Mouse (Mus musculus) forebrain, embryonic 11.5 days (tissue): Measurements from ENCODE around the gene Gpr62. TPM values are rescaled to one million over a fixed set of nuclear protein-coding genes. Genes with fewer than 3 reads are reported as not detected.
A peak's percentile ranks its signal among the peaks of the same experiment; 100 is the strongest.

Experiments used
- ATAC-seq: fragments of 200-750 bp; cut with Nextera tagmentation; replicated peaks from 2 replicates; pipeline ENCODE4 v1.8.0; 2017; ENCODE audit warnings: moderate TSS enrichment; ENCODE audit not compliant: low FRiP score
- DNase-seq: peaks from one replicate; pipeline ENCODE4 v3.0.0-alpha.2; 2017; ENCODE audit warnings: low spot score
- H3K27ac ChIP-seq: fragments of 300-500 bp; sonication (generic); 2 replicates; pipeline ENCODE4 v1.5.1; 2014; ENCODE audit warnings: low read depth, low read length
- H3K27me3 ChIP-seq: fragments of 300-500 bp; sonication (generic); 2 replicates; pipeline ENCODE4 v1.6.1; 2014; ENCODE audit warnings: mild to moderate bottlenecking, low read length, mixed read lengths; ENCODE audit not compliant: control insufficient read depth, insufficient read depth
- H3K36me3 ChIP-seq: fragments of 300-500 bp; sonication (generic); 2 replicates; pipeline ENCODE4 v1.6.1; 2014; ENCODE audit warnings: mild to moderate bottlenecking, low read length, moderate library complexity, mixed read lengths; ENCODE audit not compliant: control insufficient read depth, insufficient read depth
- H3K4me1 ChIP-seq: fragments of 300-500 bp; sonication (generic); replicated peaks from 2 replicates; pipeline ENCODE4 v1.6.1; 2014; ENCODE audit warnings: low read length, mixed read lengths; ENCODE audit not compliant: control insufficient read depth, insufficient read depth
- H3K4me2 ChIP-seq: fragments of 300-500 bp; sonication (generic); 2 replicates; pipeline ENCODE4 v1.6.1; 2014; ENCODE audit warnings: low read depth, mild to moderate bottlenecking, low read length, moderate library complexity, mixed read lengths; ENCODE audit not compliant: severe bottlenecking
- H3K4me3 ChIP-seq: fragments of 300-500 bp; sonication (generic); 2 replicates; pipeline ENCODE4 v1.5.1; 2014; ENCODE audit warnings: low read depth, low read length
- H3K9ac ChIP-seq: fragments of 300-500 bp; sonication (generic); 2 replicates; pipeline ENCODE4 v1.6.1; 2014; ENCODE audit warnings: low read length
- H3K9me3 ChIP-seq: fragments of 300-500 bp; sonication (generic); 2 replicates; pipeline ENCODE4 v1.6.1; 2016; ENCODE audit warnings: low read length, mixed read lengths; ENCODE audit not compliant: control insufficient read depth
- WGBS: fragments of 180-500 bp; shearing (Covaris S2); extraction: QIAGEN DNeasy Blood & Tissue Kit; methylation state at CpG from one replicate; pipeline ENCODE4 v1.1.7; 2014; 5-methylcytosine and 5-hydroxymethylcytosine counted together
- polyA plus RNA-seq: library from polyadenylated mRNA; unstranded; fragments of >200 nt; fragmentation: Nextera tagmentation; extraction: Ambion mirVana; gene quantifications from 2 replicates; pipeline ENCODE4 v1.2.1, GENCODE M21; 2014

Gene Gpr62
- polyA plus RNA-seq, 1 experiment from 2014 or later = 0.19 TPM

DNA sequence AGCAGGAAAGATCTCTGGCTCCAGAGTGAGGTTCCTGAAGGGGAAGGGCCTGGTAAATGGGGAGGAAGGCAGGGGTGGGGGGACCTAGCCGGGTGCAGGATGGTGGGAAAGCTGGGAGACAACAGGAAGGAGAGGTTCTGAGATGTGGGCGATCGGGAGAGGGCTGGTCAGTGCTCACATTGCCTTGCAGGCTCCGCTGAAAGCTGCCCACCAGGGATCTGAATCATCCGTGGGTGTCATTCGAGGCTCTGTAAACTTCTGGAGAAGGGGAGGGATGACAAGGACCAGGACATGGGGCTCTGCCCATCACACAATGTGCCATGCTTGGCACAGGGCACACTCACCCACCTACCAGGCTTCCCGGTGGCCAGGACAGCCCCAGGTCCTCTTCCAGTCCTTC, 32.3 kb downstream of the Gpr62 start:
- ATAC-seq (no peak), DNase-seq (no peak)
- Histone ChIP-seq H3K4me3 (no peak overlapping the region), H3K9me3 (no peaks in the 10 kb centered on the region), H3K4me1 (peaks cover 11% of the 10 kb centered on the region), H3K36me3 (peaks cover 13% of the 10 kb centered on the region), H3K27ac (no peak overlapping the region), H3K9ac (no peak overlapping the region), H3K4me2 (no peak overlapping the region), H3K27me3 (no peaks in the 10 kb centered on the region)
- 80% methylated on average over 7 of the region's 7 CpGs for WGBS

- Histone ChIP-seq H3K9me3 (no peaks in the 10 kb centered on the region), H3K27ac (peak overlapping the region; percentile 92), H3K27me3 (no peaks in the 10 kb centered on the region), H3K4me2 (peak overlapping the region; percentile 84), H3K36me3 (peaks cover 13% of the 10 kb centered on the region), H3K4me3 (peak overlapping the region; percentile 92), H3K4me1 (peaks cover 6% of the 10 kb centered on the region), H3K9ac (peak overlapping the region; percentile 99)
- 3% methylated on average over 4 of the region's 4 CpGs for WGBS
- DNase-seq (no peak), ATAC-seq (no peak; the same call in none of the 2 replicates)
These were observed 35.8 kb downstream of the Gpr62 start for GRCm38 (mm10) chr9:106430015-106430264.

DNA sequence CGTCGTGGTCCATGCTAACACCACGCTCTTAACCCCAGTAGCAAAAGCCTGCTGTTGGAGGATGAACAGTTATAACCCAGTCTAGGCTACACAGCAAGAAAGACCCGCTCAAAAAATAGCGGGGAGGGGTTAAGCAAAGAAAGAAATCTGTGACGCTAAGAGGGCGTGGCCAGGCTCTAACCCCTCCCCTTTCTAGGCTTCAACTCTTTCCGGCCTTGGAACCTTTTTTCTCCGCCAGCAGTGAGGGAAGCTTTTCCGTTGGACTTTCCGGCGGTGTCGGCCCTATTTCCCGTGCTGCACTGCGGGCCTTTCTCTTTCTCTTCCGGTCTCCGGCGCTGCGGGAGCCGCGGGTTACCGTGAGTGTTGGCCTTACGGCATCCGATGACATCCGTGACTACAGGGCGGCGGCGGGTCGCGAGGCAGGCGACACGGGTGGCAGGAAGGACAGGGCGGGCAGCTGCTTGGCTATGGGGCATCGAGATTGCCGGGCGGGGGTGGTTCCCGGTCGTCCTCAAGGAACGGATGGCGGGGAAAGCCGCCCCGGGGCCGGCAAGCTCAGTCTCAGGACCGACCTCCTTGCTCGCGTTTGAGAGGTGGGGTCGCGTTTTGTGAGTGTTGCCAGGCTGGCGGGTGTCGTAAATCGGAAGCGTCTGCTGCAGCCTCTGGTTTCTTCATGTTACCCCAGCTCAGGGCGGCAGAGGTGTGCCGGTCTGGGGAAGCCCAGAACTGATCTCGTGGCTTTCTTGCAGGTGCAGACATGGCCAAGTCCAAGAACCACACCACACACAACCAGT, 36.3 kb downstream of the Gpr62 start, which contains the start of gene Rpl29:
Rpl29 (plus strand) TSS at position 234 of the 794 bp plus-strand sequence.
- Histone ChIP-seq H3K27me3 (no peaks in the 10 kb centered on the region), H3K9ac (peak within 1 kb of the TSS; percentile 99), H3K4me1 (peaks cover 6% of the 10 kb centered on the region), H3K36me3 (peaks cover 13% of the 10 kb centered on the region), H3K27ac (peak within 1 kb of the TSS; percentile 92), H3K4me2 (peak within 1 kb of the TSS; percentile 84), H3K4me3 (peak within 1 kb of the TSS; percentile 92), H3K9me3 (no peaks in the 10 kb centered on the region)
- ATAC-seq = peak; percentile 93
- under 1% methylated on average over 55 of the region's 55 CpGs for WGBS
- DNase-seq = peak; percentile 95

DNA sequence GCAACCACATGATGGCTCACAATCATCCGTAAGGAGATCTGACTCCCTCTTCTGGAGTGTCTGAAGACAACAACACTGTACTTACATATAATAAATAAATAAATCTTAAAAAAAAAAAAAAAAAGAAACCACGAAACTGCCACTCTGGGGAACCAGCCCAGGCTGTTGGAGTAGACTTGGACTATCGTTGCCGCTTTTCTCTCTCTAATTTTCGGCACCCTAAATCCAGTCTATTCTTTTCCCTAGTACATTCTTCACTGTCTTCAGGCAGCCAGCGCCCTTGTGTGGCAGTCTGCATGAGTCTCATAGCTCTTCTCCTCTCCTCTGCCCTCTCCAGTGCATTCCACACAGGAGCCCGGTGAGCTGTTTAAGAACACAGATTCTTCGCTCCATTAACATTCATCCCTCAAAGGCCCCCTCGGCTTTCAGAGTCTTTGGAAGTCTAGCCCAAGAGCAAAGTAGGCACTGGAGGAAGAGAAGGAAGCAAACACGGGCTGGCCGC, 37.0 kb downstream of the Gpr62 start:
- no peaks in the 10 kb centered on the region for H3K9me3 ChIP-seq
- ATAC-seq = peak; percentile 74

GRCm38 (mm10) chr9:106421865-106422160, 43.9 kb downstream of the Gpr62 start:
- ATAC-seq = peak; percentile 63
- peak overlapping the region; percentile 32; the same call in 1 of the 2 replicates for H3K27ac ChIP-seq
- H3K4me3 ChIP-seq = no peak overlapping the region
- H3K27me3 ChIP-seq = no peaks in the 10 kb centered on the region
- H3K4me2 ChIP-seq = peak overlapping the region; percentile 39
- peak; percentile 91 for DNase-seq
- H3K9me3 ChIP-seq = no peaks in the 10 kb centered on the region
- peaks cover 21% of the 10 kb centered on the region for H3K4me1 ChIP-seq
- WGBS = 0% methylated on average over 3 of the region's 3 CpGs
- H3K36me3 ChIP-seq = no peaks in the 10 kb centered on the region
- H3K9ac ChIP-seq = 0 out of 2 replicates have a peak overlapping the region, but pooled peaks have one; percentile 12

More for the DNA sequence above, 37.0 kb downstream of the Gpr62 start:
- H3K4me1 ChIP-seq = peaks cover 6% of the 10 kb centered on the region
- H3K36me3 ChIP-seq = peaks cover 13% of the 10 kb centered on the region
- H3K27ac ChIP-seq = peak overlapping the region; percentile 92
- no peak for DNase-seq
- peak overlapping the region; percentile 77 for H3K9ac ChIP-seq
- H3K4me2 ChIP-seq = peak overlapping the region; percentile 67
- no peaks in the 10 kb centered on the region for H3K27me3 ChIP-seq
- peak overlapping the region; percentile 92 for H3K4me3 ChIP-seq
- 25% methylated on average over 11 of the region's 11 CpGs for WGBS

DNA sequence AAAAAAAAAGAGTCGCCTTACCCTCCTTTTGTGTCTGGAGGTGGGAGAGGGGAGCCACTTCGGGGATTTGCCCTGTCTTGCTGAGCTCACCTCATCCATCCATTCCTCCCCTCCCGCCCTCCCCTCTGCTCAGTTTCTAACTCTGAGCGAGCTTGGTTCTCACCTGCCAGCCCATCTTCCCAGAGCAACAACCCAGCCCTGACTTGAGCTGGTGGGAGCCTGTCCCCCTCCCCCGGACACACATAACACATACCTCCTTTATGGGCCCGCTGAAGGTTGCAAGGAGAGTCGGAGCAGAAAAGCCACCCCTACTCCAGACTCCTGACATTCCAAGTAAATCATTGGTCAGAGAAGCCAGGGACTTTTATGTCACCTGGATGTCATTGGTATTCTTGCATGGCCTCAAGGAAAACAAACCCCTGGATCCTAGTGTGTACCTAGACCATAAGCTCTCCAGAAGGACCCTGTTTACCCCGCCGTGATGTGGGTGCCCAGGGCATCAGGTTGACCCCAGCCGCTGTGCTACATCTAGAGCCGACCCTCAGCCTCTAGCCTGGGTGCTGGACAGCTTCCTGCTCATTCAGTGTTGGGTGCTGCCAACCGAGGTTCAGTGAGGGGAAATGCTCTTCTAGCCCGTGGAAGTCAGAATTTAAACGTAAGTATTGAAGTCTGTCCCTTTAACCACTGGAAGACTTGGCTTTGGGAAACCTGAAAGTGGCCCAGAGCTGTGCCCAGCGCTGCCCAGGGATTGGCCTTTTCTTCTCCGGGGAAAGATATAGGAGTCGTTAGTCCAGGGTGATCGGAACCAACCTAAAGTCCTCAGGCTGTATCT, 44.5 kb downstream of the Gpr62 start:
- Histone ChIP-seq H3K27me3 (no peaks in the 10 kb centered on the region), H3K36me3 (no peaks in the 10 kb centered on the region), H3K27ac (peak overlapping the region; percentile 32), H3K4me2 (peak overlapping the region; percentile 39), H3K4me1 (peaks cover 21% of the 10 kb centered on the region), H3K9ac (0 out of 2 replicates have a peak overlapping the region, but pooled peaks have one; percentile 12), H3K4me3 (no peak overlapping the region; the same call in 1 of the 2 replicates), H3K9me3 (no peaks in the 10 kb centered on the region)
- peak; percentile 65 for DNase-seq
- 3% methylated on average over 18 of the region's 18 CpGs for WGBS
- peak; percentile 47 for ATAC-seq

DNA sequence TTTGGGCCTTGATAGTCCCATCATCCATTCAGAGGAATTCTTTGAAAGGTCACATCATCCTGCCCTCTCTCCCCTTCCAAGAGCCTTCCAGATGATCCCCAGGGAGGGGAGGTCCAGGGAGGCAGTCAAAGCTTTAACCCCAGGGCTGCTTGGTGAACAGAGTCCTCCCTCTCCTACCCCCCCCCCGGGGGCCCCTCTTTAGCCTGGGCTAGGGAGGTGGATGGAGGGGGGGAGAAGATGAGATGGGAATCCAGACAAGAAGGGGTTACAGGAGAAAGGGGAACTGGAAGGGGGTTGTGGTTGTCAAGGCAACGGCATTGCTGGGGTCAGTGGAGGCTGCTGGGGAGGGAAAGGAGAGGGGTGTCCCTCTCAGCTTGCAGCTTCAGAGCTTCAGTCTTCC, 45.1 kb downstream of the Gpr62 start:
- Histone ChIP-seq H3K4me2 (peak overlapping the region; percentile 39; the same call in 1 of the 2 replicates), H3K9ac (0 out of 2 replicates have a peak overlapping the region, but pooled peaks have one; percentile 1), H3K27ac (peak overlapping the region; percentile 32; the same call in 1 of the 2 replicates), H3K4me1 (peaks cover 21% of the 10 kb centered on the region), H3K4me3 (no peak overlapping the region), H3K27me3 (no peaks in the 10 kb centered on the region), H3K9me3 (no peaks in the 10 kb centered on the region), H3K36me3 (no peaks in the 10 kb centered on the region)
- WGBS = 0% methylated on average over 2 of the region's 2 CpGs
- ATAC-seq = peak; percentile 55
- DNase-seq = peak; percentile 75

DNA sequence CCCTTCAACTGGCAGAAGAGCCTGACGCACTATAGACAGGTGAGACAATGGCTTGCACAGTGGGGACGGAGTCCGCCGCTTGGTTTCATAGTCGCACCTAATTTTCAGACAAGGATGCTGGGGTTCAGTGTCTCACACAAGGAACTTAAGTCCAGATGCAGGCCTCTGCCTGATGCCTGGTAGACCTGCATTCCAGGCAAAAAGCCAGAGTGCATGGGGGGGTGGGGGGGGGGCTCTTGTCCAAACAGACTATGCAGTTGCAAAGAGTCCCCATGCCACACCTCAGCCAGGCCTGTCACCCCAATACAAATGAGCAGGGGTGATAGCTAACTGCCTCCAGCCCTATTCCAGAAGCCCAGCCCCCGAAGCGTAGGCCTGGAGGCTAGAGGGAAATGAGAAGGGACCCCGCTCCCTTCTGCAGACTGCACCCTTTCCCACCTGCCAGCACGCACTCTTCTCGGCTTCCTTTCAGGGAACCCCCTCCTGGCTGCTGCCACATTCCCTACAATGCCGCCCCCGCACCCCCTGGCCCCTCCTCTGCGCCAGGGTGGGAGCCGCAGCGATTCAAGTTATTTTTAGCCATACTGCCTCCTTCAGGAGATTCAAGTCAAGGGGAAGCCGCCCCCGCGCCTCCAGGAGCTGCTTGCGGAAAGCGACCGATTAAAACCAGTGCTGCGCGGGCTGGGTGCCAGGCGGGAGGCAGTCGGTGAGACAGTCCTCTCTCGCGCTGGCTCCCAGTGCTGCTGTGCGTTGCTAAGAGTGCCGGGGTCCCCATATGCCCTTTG, 47.7 kb downstream of the Gpr62 start:
- peak; percentile 31; the same call in 1 of the 2 replicates for ATAC-seq
- Histone ChIP-seq H3K4me3 (peak overlapping the region; percentile 11), H3K36me3 (no peaks in the 10 kb centered on the region), H3K4me2 (peak overlapping the region; percentile 45), H3K27me3 (no peaks in the 10 kb centered on the region), H3K9me3 (no peaks in the 10 kb centered on the region), H3K4me1 (peaks cover 21% of the 10 kb centered on the region), H3K27ac (no peak overlapping the region), H3K9ac (peak overlapping the region; percentile 58)
- WGBS = 17% methylated on average over 29 of the region's 29 CpGs
- DNase-seq = peak; percentile 81
